ENCODE assay signal across 13 mouse cellular contexts in genomic region chr16:49887290-49887689, GRCm38 (mm10).
"Had no signal": no experiment of that assay in that cellular context is flagged by ENCODE, and none has a peak within 500 bp of the region (broad histone marks: within the 10 kb centered on the region; RNA-seq: fewer than 3 reads in every experiment).

No protein-coding gene starts in this region.

- H3K9ac ChIP-seq: limb, embryonic 13.5 days; midbrain, embryonic 15.5 days; neural tube, embryonic 12.5 days had no signal

- H3K4me1 ChIP-seq: limb, embryonic 13.5 days; neural tube, embryonic 12.5 days had no signal

- H3K27me3 ChIP-seq: limb, embryonic 13.5 days; midbrain, embryonic 15.5 days; neural tube, embryonic 12.5 days had no signal

- DNase-seq: kidney, adult 8-10 months; kidney, postnatal 25 days; left cerebral cortex, postnatal 4 days; lung, adult 18-20 months; lung, postnatal 36 days; right cerebral cortex, postnatal 25 days; thymus, postnatal 4 days had no signal

- H3K27ac ChIP-seq: limb, embryonic 13.5 days; midbrain, embryonic 15.5 days; neural tube, embryonic 12.5 days; stomach, postnatal 0 days had no signal

- H3K4me3 ChIP-seq: limb, embryonic 13.5 days; midbrain, embryonic 15.5 days; neural tube, embryonic 12.5 days had no signal

- H3K9me3 ChIP-seq: midbrain, embryonic 15.5 days; neural tube, embryonic 12.5 days had no signal

- H3K4me2 ChIP-seq: limb, embryonic 13.5 days; midbrain, embryonic 11.5 days; midbrain, embryonic 15.5 days; neural tube, embryonic 12.5 days had no signal

- ATAC-seq: intestine, postnatal 0 days; midbrain, embryonic 15.5 days had no signal
